Mouse (Mus musculus) olfactory bulb, adult 2 months (tissue): ENCODE results near the gene Bcat1. TPM values are rescaled to one million over a fixed set of nuclear protein-coding genes. Genes with fewer than 3 reads are reported as not detected.
"Not testable (repeated sequence)": the region's sequence is repeated elsewhere in the genome, so short reads cannot be mapped to it uniquely, and the experiment has no call there.

ENCODE experiments used
- H3K27ac ChIP-seq: fragments of 200-500 bp; 2 replicates; pipeline ENCODE4 v1.5.1; 2012; ENCODE audit warnings: low read depth, low read length; ENCODE audit not compliant: insufficient read depth
- H3K4me1 ChIP-seq: fragments of 200-500 bp; 2 replicates; pipeline ENCODE4 v1.6.1; 2012; ENCODE audit warnings: low read length; ENCODE audit not compliant: control insufficient read depth, insufficient read depth
- H3K4me3 ChIP-seq: fragments of 200-500 bp; 2 replicates; pipeline ENCODE4 v1.5.1; 2012; ENCODE audit warnings: mild to moderate bottlenecking, low read depth, low read length, moderate library complexity; ENCODE audit not compliant: insufficient read depth
- CTCF ChIP-seq: fragments of 200-500 bp; IDR thresholded peaks from 2 replicates; pipeline ENCODE4 v1.5.1; 2012; ENCODE audit warnings: low read depth, mild to moderate bottlenecking, low read length, moderate library complexity; ENCODE audit not compliant: insufficient read depth
- POLR2A ChIP-seq: fragments of 200-500 bp; IDR thresholded peaks from 2 replicates; pipeline ENCODE4 v1.6.1; 2012; ENCODE audit warnings: mild to moderate bottlenecking, low read depth, low read length, moderate library complexity; ENCODE audit not compliant: insufficient read depth
- WGBS: fragments of 180-500 bp; shearing (Covaris S2); methylation state at CpG from one replicate; pipeline ENCODE4 v1.1.7; 2018; 5-methylcytosine and 5-hydroxymethylcytosine counted together
- polyA plus RNA-seq: library from polyadenylated mRNA; stranded (reverse); fragments of >200 nt; gene quantifications from 2 replicates; pipeline ENCODE4 v1.2.4, GENCODE M21; 2012; ENCODE audit warnings: low replicate concordance; ENCODE audit not compliant: missing spikeins, insufficient read depth, insufficient read length

Bcat1 gene
- polyA plus RNA-seq, 1 experiment, result not detected

GRCm38 (mm10) chr6:145104241-145104939 lies 28.4 kb upstream of the Bcat1 start:
- TF ChIP-seq CTCF, result no peak
- TF ChIP-seq POLR2A, result no peak
- Histone ChIP-seq H3K27ac (no peak overlapping the region), H3K4me3 (no peak overlapping the region), H3K4me1 (no peaks in the 10 kb centered on the region)
- WGBS, result 78% methylated on average over 10 of the region's 10 CpGs

DNA sequence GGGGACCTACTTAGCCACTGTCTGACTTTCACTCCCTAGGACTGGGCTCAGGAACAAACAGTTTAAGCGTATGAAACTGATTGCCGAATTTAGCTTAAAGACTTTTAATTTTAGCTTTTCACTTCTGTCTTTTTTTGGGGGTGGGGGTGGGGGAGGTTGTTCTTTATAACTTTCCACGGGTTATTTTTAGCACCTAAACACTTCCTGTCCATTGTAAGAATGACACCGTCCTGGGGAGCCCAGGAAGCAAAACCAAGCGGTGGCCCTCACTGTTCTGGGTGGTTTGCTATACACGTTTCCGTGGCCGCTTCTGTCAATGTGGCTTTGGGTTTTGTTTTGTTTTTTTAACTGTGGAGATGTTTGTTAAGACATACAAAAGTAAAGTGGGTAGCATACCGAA lies 24.9 kb upstream of the Bcat1 start:
- TF ChIP-seq POLR2A, result no peak
- TF ChIP-seq CTCF, result no peak
- Histone ChIP-seq H3K27ac (no peak overlapping the region), H3K4me1 (no peaks in the 10 kb centered on the region), H3K4me3 (no peak overlapping the region)
- 52% methylated on average over 9 of the region's 9 CpGs for WGBS

GRCm38 (mm10) chr6:145094431-145094830 lies 18.4 kb upstream of the Bcat1 start:
- no peak for TF ChIP-seq POLR2A
- TF ChIP-seq CTCF, result no peak
- no peak overlapping the region for H3K4me3 ChIP-seq
- no peaks in the 10 kb centered on the region for H3K4me1 ChIP-seq
- WGBS, result 78% methylated on average over 4 of the region's 4 CpGs
- no peak overlapping the region for H3K27ac ChIP-seq

GRCm38 (mm10) chr6:145093038-145093622 lies 17.1 kb upstream of the Bcat1 start:
- H3K27ac ChIP-seq, H3K4me1 ChIP-seq, H3K4me3 ChIP-seq: not testable (repeated sequence)
- 64% methylated on average over 7 of the region's 7 CpGs for WGBS

DNA sequence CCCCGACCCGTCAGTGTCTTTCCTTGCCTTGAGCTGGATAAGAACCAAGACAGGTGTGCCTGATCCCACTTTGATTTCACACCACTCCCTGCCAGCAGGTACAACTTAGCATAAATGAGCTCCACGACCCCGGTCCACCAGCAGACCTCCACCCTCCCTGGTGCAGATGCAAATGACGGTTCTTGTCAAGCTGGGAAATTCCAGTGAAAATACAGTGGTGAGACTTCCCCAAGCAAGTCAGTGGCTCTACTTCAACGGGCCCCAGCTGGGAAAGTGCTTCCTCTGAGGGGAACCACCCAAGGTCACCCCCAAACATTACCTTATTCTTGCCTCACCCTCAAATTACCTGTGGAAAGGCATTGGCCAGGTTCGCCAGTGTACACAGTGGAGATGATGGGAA lies 16.0 kb upstream of the Bcat1 start:
- Histone ChIP-seq H3K4me1 (no peaks in the 10 kb centered on the region), H3K27ac (no peak overlapping the region), H3K4me3 (no peak overlapping the region)
- no peak for TF ChIP-seq CTCF
- TF ChIP-seq POLR2A, result no peak
- WGBS, result 88% methylated on average over 7 of the region's 7 CpGs

GRCm38 (mm10) chr6:145090928-145091327 lies 14.9 kb upstream of the Bcat1 start:
- no peak for TF ChIP-seq POLR2A
- Histone ChIP-seq H3K27ac (no peak overlapping the region), H3K4me1 (no peaks in the 10 kb centered on the region), H3K4me3 (no peak overlapping the region)
- WGBS, result 63% methylated on average over 5 of the region's 5 CpGs

GRCm38 (mm10) chr6:145090201-145090863 lies 14.3 kb upstream of the Bcat1 start:
- Histone ChIP-seq H3K27ac (no peak overlapping the region), H3K4me1 (no peaks in the 10 kb centered on the region), H3K4me3 (no peak overlapping the region)
- 91% methylated on average over 6 of the region's 6 CpGs for WGBS
- no peak for TF ChIP-seq POLR2A

DNA sequence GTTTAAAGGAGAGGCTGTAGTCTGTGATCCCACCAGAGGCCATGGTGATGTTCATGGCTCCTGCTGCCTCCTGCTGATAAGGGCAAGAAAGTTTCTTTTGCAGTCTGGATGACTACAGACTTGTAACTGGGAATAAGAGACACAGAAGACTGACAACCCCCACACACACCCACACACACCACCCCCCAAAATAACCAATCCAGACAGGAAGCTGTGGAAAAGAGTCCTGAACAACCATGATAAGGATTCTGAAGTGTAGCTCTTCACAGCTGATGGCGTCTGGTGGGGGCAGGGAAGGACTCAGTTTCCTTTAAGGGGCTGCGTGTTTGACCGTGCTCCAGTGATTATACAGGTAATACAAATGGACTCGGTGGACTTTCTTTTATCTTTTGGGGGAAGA lies 13.4 kb upstream of the Bcat1 start:
- no peak overlapping the region for H3K27ac ChIP-seq
- WGBS, result 90% methylated on average over 4 of the region's 4 CpGs
- H3K4me3 ChIP-seq, result no peak overlapping the region
- no peaks in the 10 kb centered on the region for H3K4me1 ChIP-seq
- TF ChIP-seq POLR2A (no peak), CTCF (no peak)

DNA sequence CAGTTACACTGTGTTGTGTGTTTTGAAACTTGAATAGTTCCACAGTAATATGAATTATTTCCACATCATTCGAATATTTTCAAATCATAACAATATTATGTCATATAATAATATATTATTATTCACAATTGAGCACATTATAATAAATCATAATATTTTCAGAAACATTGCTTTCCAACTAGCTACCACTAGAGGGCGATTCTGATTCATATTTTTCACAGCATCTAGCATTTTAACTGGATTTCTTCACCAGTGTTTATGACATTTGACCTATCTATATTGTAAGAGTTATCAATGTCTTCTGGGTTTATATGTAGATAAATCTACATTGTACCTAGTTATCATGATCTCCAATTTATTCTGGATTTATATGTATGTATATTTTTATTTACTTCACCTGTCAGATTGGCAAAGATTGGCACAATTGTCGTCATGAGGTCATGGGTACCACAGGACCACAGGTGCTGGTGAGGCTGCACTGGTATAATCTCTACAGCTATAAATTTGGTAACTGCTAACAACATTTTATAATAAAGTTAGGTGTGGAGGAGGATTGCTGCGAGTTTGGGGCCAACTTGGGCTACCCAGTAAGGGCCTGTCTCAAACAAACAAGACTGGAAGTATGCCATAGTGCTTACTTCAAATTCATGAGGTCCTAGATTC lies 12.6 kb upstream of the Bcat1 start:
- Histone ChIP-seq H3K4me3 (no peak overlapping the region), H3K4me1 (no peaks in the 10 kb centered on the region), H3K27ac (no peak overlapping the region)
- 46% methylated on average over 4 of the region's 4 CpGs for WGBS
- no peak for TF ChIP-seq POLR2A
- no peak for TF ChIP-seq CTCF
